Mouse (Mus musculus) E14TG2a.4 (cell line): Measurements from ENCODE around the gene Raet1e.
"Not testable (repeated sequence)": the region's sequence is repeated elsewhere in the genome, so short reads cannot be mapped to it uniquely, and the experiment has no call there.

Experiments used
- H3K27me3 ChIP-seq: 2 replicates; pipeline ENCODE4 v1.6.1; 2014; ENCODE audit warnings: low read length, control low read depth; ENCODE audit not compliant: insufficient read depth
- H3K36me3 ChIP-seq: 2 replicates; pipeline ENCODE4 v1.6.1; 2014; ENCODE audit warnings: low read length, control low read depth; ENCODE audit not compliant: insufficient read depth
- H3K4me1 ChIP-seq: replicated peaks from 2 replicates; pipeline ENCODE4 v1.6.1; 2014; ENCODE audit warnings: low read depth, low read length, control low read depth
- H3K4me3 ChIP-seq: replicated peaks from 2 replicates; pipeline ENCODE4 v1.5.1; 2014; ENCODE audit warnings: mild to moderate bottlenecking, low read length
- H3K9me3 ChIP-seq: 2 replicates; pipeline ENCODE4 v1.6.1; 2014; ENCODE audit warnings: low read length, control low read depth
- CTCF ChIP-seq: conservative IDR thresholded peaks from 2 replicates; pipeline ENCODE4 v1.5.1; 2014; ENCODE audit warnings: low read length
- NANOG ChIP-seq: IDR thresholded peaks from 2 replicates; pipeline ENCODE4 v1.6.1; 2014; ENCODE audit warnings: borderline replicate concordance, low read length, mixed read lengths
- POU5F1 ChIP-seq: IDR thresholded peaks from 2 replicates; pipeline ENCODE4 v1.6.1; 2014; ENCODE audit warnings: low read length, borderline replicate concordance

The Raet1e gene

GRCm38 (mm10) chr10:22158310-22158999 lies at the start of gene Raet1e, which contains the start of gene H60b:
Gene Raet1e, plus strand, starts transcription at chr10:22158569.
Gene H60b, plus strand, starts transcription at chr10:22158586.
- H3K36me3 ChIP-seq, H3K9me3 ChIP-seq: not testable (repeated sequence)
- peaks cover 53% of the 10 kb centered on the region for H3K4me1 ChIP-seq
- H3K27me3 ChIP-seq: peaks cover 21% of the 10 kb centered on the region
- H3K4me3 ChIP-seq: peak within 1 kb of the TSS; percentile 74

GRCm38 (mm10) chr10:22140665-22141280 lies 17.6 kb upstream of the Raet1e start:
- H3K36me3 ChIP-seq: no peaks in the 10 kb centered on the region
- no peaks in the 10 kb centered on the region for H3K4me1 ChIP-seq
- TF ChIP-seq CTCF: no peak
- TF ChIP-seq NANOG: no peak
- TF ChIP-seq POU5F1: no peak
- no peaks in the 10 kb centered on the region for H3K9me3 ChIP-seq
- H3K27me3 ChIP-seq: no peaks in the 10 kb centered on the region
- no peak overlapping the region for H3K4me3 ChIP-seq

- H3K4me1 ChIP-seq, H3K9me3 ChIP-seq, H3K36me3 ChIP-seq, H3K4me3 ChIP-seq, H3K27me3 ChIP-seq: not testable (repeated sequence)
Observed at GRCm38 (mm10) chr10:22142194-22142593, 16.2 kb upstream of the Raet1e start.

GRCm38 (mm10) chr10:22142926-22143325 lies 15.4 kb upstream of the Raet1e start:
- Histone ChIP-seq H3K36me3 (no peaks in the 10 kb centered on the region), H3K4me3 (no peak overlapping the region), H3K9me3 (no peaks in the 10 kb centered on the region), H3K4me1 (no peaks in the 10 kb centered on the region), H3K27me3 (no peaks in the 10 kb centered on the region)
- TF ChIP-seq NANOG (no peak), POU5F1 (no peak), CTCF (no peak)

- H3K27me3 ChIP-seq: peaks cover 8% of the 10 kb centered on the region
- H3K4me1 ChIP-seq: peaks cover 9% of the 10 kb centered on the region
- no peaks in the 10 kb centered on the region for H3K36me3 ChIP-seq
- TF ChIP-seq CTCF (no peak), NANOG (no peak)
- H3K9me3 ChIP-seq: peaks cover 10% of the 10 kb centered on the region
- H3K4me3 ChIP-seq: peak overlapping the region; percentile 82
Observed at GRCm38 (mm10) chr10:22148441-22149072, 9.8 kb upstream of the Raet1e start.

GRCm38 (mm10) chr10:22149073-22149690 lies 9.2 kb upstream of the Raet1e start, which contains the start of gene E030030I06Rik:
Gene E030030I06Rik, minus strand, starts transcription at chr10:22149270.
- Histone ChIP-seq H3K27me3 (peaks cover 13% of the 10 kb centered on the region), H3K36me3 (no peaks in the 10 kb centered on the region), H3K4me3 (peak within 1 kb of the TSS; percentile 82), H3K4me1 (peaks cover 9% of the 10 kb centered on the region), H3K9me3 (peaks cover 10% of the 10 kb centered on the region)
- TF ChIP-seq POU5F1: no peak
- no peak for TF ChIP-seq CTCF
- no peak for TF ChIP-seq NANOG

- H3K9me3 ChIP-seq: peaks cover 10% of the 10 kb centered on the region
- peak overlapping the region; percentile 82 for H3K4me3 ChIP-seq
- no peaks in the 10 kb centered on the region for H3K36me3 ChIP-seq
- peaks cover 14% of the 10 kb centered on the region for H3K4me1 ChIP-seq
- TF ChIP-seq CTCF (no peak), POU5F1 (no peak), NANOG (no peak)
- peaks cover 13% of the 10 kb centered on the region for H3K27me3 ChIP-seq
Observed at GRCm38 (mm10) chr10:22149691-22150465, 8.5 kb upstream of the Raet1e start.

GRCm38 (mm10) chr10:22150593-22150992 lies 7.8 kb upstream of the Raet1e start:
- Histone ChIP-seq H3K4me3 (peak overlapping the region; percentile 82), H3K4me1 (peaks cover 21% of the 10 kb centered on the region), H3K36me3 (no peaks in the 10 kb centered on the region), H3K9me3 (peaks cover 10% of the 10 kb centered on the region), H3K27me3 (peaks cover 13% of the 10 kb centered on the region)
- no peak for TF ChIP-seq CTCF
- TF ChIP-seq NANOG: no peak
- TF ChIP-seq POU5F1: no peak

GRCm38 (mm10) chr10:22151056-22151862 lies 7.1 kb upstream of the Raet1e start:
- peaks cover 25% of the 10 kb centered on the region for H3K4me1 ChIP-seq
- peaks cover 13% of the 10 kb centered on the region for H3K27me3 ChIP-seq
- H3K9me3 ChIP-seq, H3K36me3 ChIP-seq: not testable (repeated sequence)
- peak overlapping the region; percentile 50 for H3K4me3 ChIP-seq

- H3K27me3 ChIP-seq: peaks cover 20% of the 10 kb centered on the region
- H3K9me3 ChIP-seq, H3K36me3 ChIP-seq, H3K4me3 ChIP-seq: not testable (repeated sequence)
- H3K4me1 ChIP-seq: peaks cover 30% of the 10 kb centered on the region
Observed at GRCm38 (mm10) chr10:22151863-22152640, 6.3 kb upstream of the Raet1e start.
